ENCODE assay signal across 9 mouse cellular contexts in genomic region chr6:38345796-38346195, GRCm38 (mm10). TPM values are rescaled to one million over a fixed set of nuclear protein-coding genes. Genes with fewer than 3 reads are reported as not detected.
A peak's percentile ranks its signal among the peaks of the same experiment; 100 is the strongest.
DNase-seq lines count a peak whose midpoint lies in the region; ATAC-seq and TF ChIP-seq lines count a peak whose summit lies in the region.
"Had no signal": no experiment of that assay in that cellular context is flagged by ENCODE, and none has a peak within 500 bp of the region (broad histone marks: within the 10 kb centered on the region; RNA-seq: fewer than 3 reads in every experiment).

No protein-coding gene starts in this region.

- 13% methylated on average over 7 of the region's 7 CpGs for WGBS in liver, embryonic 12.5 days (ENCODE audit: insufficient replicate concordance)
- WGBS in forebrain, postnatal 0 days = 58% methylated on average over 7 of the region's 7 CpGs
- 50% methylated on average over 7 of the region's 7 CpGs for WGBS in hindbrain, postnatal 0 days

- H3K27ac ChIP-seq in liver, embryonic 12.5 days = peak overlapping the region; percentile 99
- no peak overlapping the region for H3K27ac ChIP-seq in forebrain, postnatal 0 days (ENCODE audit: low read depth, low read length)
- no peak overlapping the region for H3K27ac ChIP-seq in hindbrain, postnatal 0 days
- H3K27ac ChIP-seq: lung, embryonic 15.5 days had no signal

- TF ChIP-seq CTCF in forebrain, postnatal 0 days (IDR thresholded peaks at IDR 0.05; ENCODE audit: low read depth) = no peak
- no peak for TF ChIP-seq CTCF in hindbrain, postnatal 0 days (IDR thresholded peaks at IDR 0.05; ENCODE audit: low read depth)

- peak overlapping the region; percentile 51 for H3K4me3 ChIP-seq in liver, embryonic 12.5 days
- H3K4me3 ChIP-seq in forebrain, postnatal 0 days (ENCODE audit: low read depth, low read length) = no peak overlapping the region
- H3K4me3 ChIP-seq in hindbrain, postnatal 0 days (ENCODE audit: low read length) = no peak overlapping the region
- H3K4me3 ChIP-seq: lung, embryonic 15.5 days had no signal

- no peaks in the 10 kb centered on the region for H3K9me3 ChIP-seq in liver, embryonic 12.5 days (replicated peaks)
- H3K9me3 ChIP-seq in forebrain, postnatal 0 days (ENCODE audit: low read length) = no peaks in the 10 kb centered on the region
- H3K9me3 ChIP-seq in hindbrain, postnatal 0 days (ENCODE audit: low read length) = no peaks in the 10 kb centered on the region
- H3K9me3 ChIP-seq: lung, embryonic 15.5 days had no signal

- H3K4me2 ChIP-seq in liver, embryonic 12.5 days = peak overlapping the region; percentile 82
- H3K4me2 ChIP-seq in forebrain, postnatal 0 days (ENCODE audit: low read depth) = no peak overlapping the region
- H3K4me2 ChIP-seq in hindbrain, postnatal 0 days (ENCODE audit: low read depth, low read length) = no peak overlapping the region
- H3K4me2 ChIP-seq: lung, embryonic 15.5 days had no signal

- H3K27me3 ChIP-seq in liver, embryonic 12.5 days (replicated peaks) = no peaks in the 10 kb centered on the region
- peaks cover 14% of the 10 kb centered on the region; the same call in 1 of the 2 replicates for H3K27me3 ChIP-seq in forebrain, postnatal 0 days (ENCODE audit: insufficient read depth, low read length)
- no peaks in the 10 kb centered on the region for H3K27me3 ChIP-seq in hindbrain, postnatal 0 days (ENCODE audit: insufficient read depth, low read length)

- peaks cover 99% of the 10 kb centered on the region for H3K4me1 ChIP-seq in liver, embryonic 12.5 days
- no peaks in the 10 kb centered on the region for H3K4me1 ChIP-seq in forebrain, postnatal 0 days (ENCODE audit: insufficient read depth)
- H3K4me1 ChIP-seq in hindbrain, postnatal 0 days (ENCODE audit: insufficient read depth, low read length) = no peaks in the 10 kb centered on the region

- peak; percentile 91 for DNase-seq in 416B (ENCODE audit: low read depth)
- peak; percentile 89 for DNase-seq in T-cell, adult 2 months (ENCODE audit: low spot score)
- DNase-seq in heart, adult 8-10 months (ENCODE audit: low spot score) = peak; percentile 80
- peak; percentile 56 to 68 for DNase-seq in spleen, postnatal 14 days (ENCODE audit: low spot score in 2 of 2)
- DNase-seq in left cerebral cortex, adult 11 months (ENCODE audit: low spot score) = no peak
- DNase-seq in forebrain, postnatal 0 days = no peak
- DNase-seq in hindbrain, postnatal 0 days (ENCODE audit: low spot score) = no peak

- H3K36me3 ChIP-seq in liver, embryonic 12.5 days = peaks cover 45% of the 10 kb centered on the region
- H3K36me3 ChIP-seq in forebrain, postnatal 0 days (ENCODE audit: insufficient read depth) = no peaks in the 10 kb centered on the region
- no peaks in the 10 kb centered on the region for H3K36me3 ChIP-seq in hindbrain, postnatal 0 days (ENCODE audit: insufficient read depth, low read length)
- H3K36me3 ChIP-seq: lung, embryonic 15.5 days had no signal

- peak overlapping the region; percentile 75 for H3K9ac ChIP-seq in liver, embryonic 12.5 days
- no peak overlapping the region for H3K9ac ChIP-seq in forebrain, postnatal 0 days
- no peak overlapping the region for H3K9ac ChIP-seq in hindbrain, postnatal 0 days (replicated peaks; ENCODE audit: low read length)
- H3K9ac ChIP-seq: lung, embryonic 15.5 days had no signal

- peak; percentile 74 for ATAC-seq in liver, embryonic 12.5 days
- no peak for ATAC-seq in forebrain, postnatal 0 days
- ATAC-seq in hindbrain, postnatal 0 days = no peak

RNA-seq across cellular contexts. Expression of gene Zc3hav1, which starts 8.6 kb away (rescaled TPM):
- total RNA-seq in heart, adult 8-10 months (2022) = 10 to 100 TPM; 13.8 to 15.5 (median 14.6) TPM
- polyA plus RNA-seq in liver, embryonic 12.5 days (2016; fragmentation: Nextera tagmentation; extraction: Ambion mirVana) = 29.6 and 30.6 TPM in 2 replicates
- total RNA-seq in forebrain, postnatal 0 days (2014; rRNA removed) = 2.2 and 5.7 TPM in 2 replicates
- 1.6 and 2.0 TPM in 2 replicates for polyA plus RNA-seq in forebrain, postnatal 0 days (2015; fragmentation: Nextera tagmentation; extraction: Ambion mirVana)
- total RNA-seq in hindbrain, postnatal 0 days (2014; rRNA removed) = 5.0 and 7.0 TPM in 2 replicates
- 2.3 and 2.9 TPM in 2 replicates for polyA plus RNA-seq in hindbrain, postnatal 0 days (2015; fragmentation: Nextera tagmentation; extraction: Ambion mirVana)

RNA-seq across cellular contexts. Expression of gene Ttc26, which starts 35.5 kb away (rescaled TPM):
- 1 to 10 TPM; 1.3 to 2.1 (median 1.8) TPM for total RNA-seq in heart, adult 8-10 months (2022)
- polyA plus RNA-seq in liver, embryonic 12.5 days (2016; fragmentation: Nextera tagmentation; extraction: Ambion mirVana) = 1.5 and 1.6 TPM in 2 replicates
- total RNA-seq in forebrain, postnatal 0 days (2014; rRNA removed) = 9.1 and 10.1 TPM in 2 replicates
- polyA plus RNA-seq in forebrain, postnatal 0 days (2015; fragmentation: Nextera tagmentation; extraction: Ambion mirVana) = 2.2 and 4.0 TPM in 2 replicates
- 4.6 and 5.0 TPM in 2 replicates for total RNA-seq in hindbrain, postnatal 0 days (2014; rRNA removed)
- 2.5 and 2.9 TPM in 2 replicates for polyA plus RNA-seq in hindbrain, postnatal 0 days (2015; fragmentation: Nextera tagmentation; extraction: Ambion mirVana)

RNA-seq across cellular contexts. Expression of gene Zc3hav1l, which starts 46.7 kb away (rescaled TPM):
- total RNA-seq in heart, adult 8-10 months (2022) = 1 to 10 TPM; 1.0 to 1.6 (median 1.3) TPM
- polyA plus RNA-seq in liver, embryonic 12.5 days (2016; fragmentation: Nextera tagmentation; extraction: Ambion mirVana) = 3.9 and 4.0 TPM in 2 replicates
- total RNA-seq in forebrain, postnatal 0 days (2014; rRNA removed) = 5.3 and 8.4 TPM in 2 replicates
- 2.4 and 2.9 TPM in 2 replicates for polyA plus RNA-seq in forebrain, postnatal 0 days (2015; fragmentation: Nextera tagmentation; extraction: Ambion mirVana)
- total RNA-seq in hindbrain, postnatal 0 days (2014; rRNA removed) = 6.1 and 7.9 TPM in 2 replicates
- 2.7 and 2.9 TPM in 2 replicates for polyA plus RNA-seq in hindbrain, postnatal 0 days (2015; fragmentation: Nextera tagmentation; extraction: Ambion mirVana)

Comparison
In these comparisons a context has a peak if more than half of its experiments do, and no peak if none do; other contexts are left out.
1. DNase-seq: peak in 416B (single experiment), T-cell, adult 2 months (single experiment), heart, adult 8-10 months (single experiment) and spleen, postnatal 14 days (2 of 2); none in left cerebral cortex, adult 11 months (single experiment), forebrain, postnatal 0 days (single experiment) and hindbrain, postnatal 0 days (single experiment).